Mouse (Mus musculus) adrenal gland, adult 2 months (tissue): ENCODE measurements around the gene Fcer2a. TPM values are rescaled to one million over a fixed set of nuclear protein-coding genes. Genes with fewer than 3 reads are reported as not detected.

Source experiments
- DNase-seq: peaks from one replicate; pipeline ENCODE4 v3.0.0; 2021
- long read RNA-seq: library from polyadenylated mRNA; stranded (forward); transcript quantifications from one replicate; pipeline ENCODE4 v2.0.0, GENCODE M21; 2021
- polyA plus RNA-seq: library from polyadenylated mRNA; depleted of rRNA; stranded (reverse); fragments of >200 nt; gene quantifications from 2 replicates; pipeline ENCODE4 v1.2.3, GENCODE M21; 2012; rRNA removed
- total RNA-seq, 2 experiments: library from RNA; stranded (reverse); gene quantifications; 2 replicates each; pipeline ENCODE4 v1.2.3; 2021

Fcer2a gene
- total RNA-seq, result under 1 TPM in 1 of 2 experiments, not detected in 1; 0.41 TPM
- 0.07 and 0.26 TPM in 2 replicates for polyA plus RNA-seq
- long read RNA-seq, result 0 reads

DNA sequence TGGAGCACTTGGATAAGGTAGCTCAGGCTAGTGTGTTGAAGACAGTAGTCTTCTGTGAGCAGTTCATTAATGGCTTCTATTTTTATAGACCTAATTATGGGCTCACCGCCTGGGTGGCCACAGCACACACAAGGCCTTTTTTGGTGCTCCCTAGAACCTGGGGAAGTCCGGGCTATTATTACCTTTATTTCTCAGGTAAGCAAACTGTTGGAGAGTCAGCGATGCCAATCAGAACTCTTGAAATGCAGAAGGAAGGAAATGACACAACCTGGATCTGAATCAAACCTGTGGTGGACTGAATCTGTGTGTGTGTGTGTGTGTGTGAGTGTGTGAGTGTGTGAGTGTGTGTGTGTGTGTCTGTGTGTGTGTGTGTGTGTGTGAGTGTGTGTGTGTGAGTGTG is at the start of gene Fcer2a:
Fcer2a (minus strand) TSS at position 55 of the 400 bp plus-strand sequence.
- no peak for DNase-seq

DNA sequence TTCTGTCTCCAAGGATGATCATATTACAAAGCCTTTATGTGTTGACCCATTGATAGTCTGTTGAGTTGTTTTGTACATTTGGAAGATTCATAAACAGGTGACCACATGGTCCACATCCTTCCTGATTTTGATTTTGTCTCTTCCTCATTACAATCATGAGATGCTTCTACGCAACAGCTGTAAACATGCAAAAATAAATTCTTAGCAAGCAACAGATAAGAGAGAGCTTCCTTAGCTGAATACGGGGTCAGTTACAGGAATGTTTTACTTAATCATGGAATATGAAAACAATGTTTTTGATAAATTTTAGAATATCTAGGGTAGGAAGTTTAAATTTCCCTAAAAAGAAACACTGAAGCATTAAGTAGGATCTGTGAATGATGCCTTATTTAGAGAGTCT is 43.0 kb upstream of the Fcer2a start:
- DNase-seq, result no peak

DNA sequence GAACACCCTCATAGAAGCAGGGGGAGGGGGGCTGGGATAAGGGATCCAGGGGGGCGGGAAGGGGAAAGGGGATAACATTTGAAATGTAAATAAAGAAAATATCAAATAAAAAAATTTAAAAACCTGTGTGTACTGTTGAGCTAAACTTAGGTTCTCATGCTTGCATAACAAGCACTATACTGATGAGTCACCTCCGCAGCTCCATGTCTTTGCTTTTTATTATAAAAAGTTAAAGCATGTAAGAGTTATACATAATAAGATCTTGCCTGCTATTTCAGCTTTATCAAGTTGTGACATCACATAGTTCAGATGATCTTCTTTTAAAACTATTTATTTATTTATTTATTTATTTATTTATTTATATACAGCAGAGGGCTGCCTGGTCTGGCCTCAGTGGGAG is 41.6 kb upstream of the Fcer2a start:
- no peak for DNase-seq

DNA sequence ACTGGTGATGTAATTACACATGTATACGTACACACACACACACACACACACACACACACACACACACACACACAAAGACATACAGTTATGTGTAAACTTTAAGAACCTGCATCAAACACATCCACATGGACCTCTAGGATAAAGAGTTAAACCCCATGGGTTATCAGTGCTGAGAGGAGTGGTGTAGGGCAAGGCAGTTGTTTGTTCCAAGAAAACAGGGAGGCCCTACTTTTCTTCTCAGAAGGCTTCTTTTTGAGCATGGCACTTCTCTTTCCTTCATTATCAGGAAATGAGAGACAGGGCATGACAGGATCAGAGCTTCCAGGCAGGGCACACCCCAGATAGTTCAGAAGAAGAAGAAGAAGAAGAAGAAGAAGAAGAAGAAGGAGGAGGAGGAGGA is 40.1 kb upstream of the Fcer2a start:
- no peak for DNase-seq

DNA sequence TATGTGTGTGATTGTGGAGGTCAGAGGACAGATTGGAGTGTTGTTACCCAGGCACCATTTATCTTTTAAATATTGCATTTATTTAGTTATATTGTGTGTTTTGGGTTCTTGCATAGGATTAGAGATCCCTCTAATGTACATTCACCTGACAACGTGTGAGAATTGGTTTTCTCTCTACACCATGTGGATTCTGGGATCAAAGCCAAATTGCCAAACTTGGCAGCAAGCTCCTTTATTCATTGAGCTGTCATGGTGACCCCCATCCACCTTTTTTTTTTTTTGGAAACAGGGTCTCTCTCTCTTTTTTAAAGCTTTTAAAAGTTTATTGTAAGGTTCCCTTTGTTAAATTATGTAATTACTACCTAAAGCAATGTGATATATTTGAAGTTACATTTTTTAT is 27.1 kb upstream of the Fcer2a start:
- DNase-seq, result no peak

DNA sequence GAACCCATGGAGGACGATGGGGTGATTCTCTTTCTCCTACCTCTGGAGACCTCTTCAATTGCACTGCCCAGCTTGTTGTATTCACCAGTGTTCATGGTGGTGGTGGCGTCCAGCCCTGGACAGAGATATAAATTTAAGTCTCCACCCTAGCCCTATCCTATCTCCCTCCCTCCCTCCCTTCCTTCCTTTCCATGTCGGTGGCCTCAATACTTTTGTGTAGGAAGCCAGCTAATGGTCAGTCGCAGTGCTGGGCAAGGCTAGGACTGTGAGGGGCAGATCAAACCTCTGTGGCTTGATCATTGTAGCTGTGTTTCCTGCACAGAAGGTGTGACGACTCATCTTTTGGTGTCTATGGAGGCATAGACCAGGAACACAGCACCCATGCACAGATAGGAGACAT is 26.6 kb upstream of the Fcer2a start, which contains the start of gene Clec4g:
Clec4g (minus strand) TSS at position 101 of the 400 bp plus-strand sequence.
- no peak for DNase-seq

DNA sequence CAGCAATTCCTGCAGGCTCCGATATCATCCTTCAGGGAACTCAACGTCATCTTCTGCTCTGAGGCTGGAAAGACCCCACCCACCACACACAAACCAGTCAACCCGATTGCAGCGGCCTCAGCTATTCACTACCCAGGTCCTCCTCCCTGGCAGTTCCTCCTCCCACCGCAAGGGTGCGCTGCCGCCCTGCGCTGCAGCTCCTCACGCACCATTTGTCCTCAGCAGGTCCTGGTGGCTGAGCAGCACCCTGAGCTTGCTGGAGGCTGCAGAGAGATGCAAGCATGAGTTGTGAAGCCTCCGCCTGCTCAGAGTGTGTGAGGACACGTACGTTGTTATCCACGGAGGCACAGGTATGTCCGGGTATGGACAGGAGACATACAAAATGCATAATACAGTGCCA is 24.6 kb upstream of the Fcer2a start:
- peak; percentile 76 for DNase-seq

DNA sequence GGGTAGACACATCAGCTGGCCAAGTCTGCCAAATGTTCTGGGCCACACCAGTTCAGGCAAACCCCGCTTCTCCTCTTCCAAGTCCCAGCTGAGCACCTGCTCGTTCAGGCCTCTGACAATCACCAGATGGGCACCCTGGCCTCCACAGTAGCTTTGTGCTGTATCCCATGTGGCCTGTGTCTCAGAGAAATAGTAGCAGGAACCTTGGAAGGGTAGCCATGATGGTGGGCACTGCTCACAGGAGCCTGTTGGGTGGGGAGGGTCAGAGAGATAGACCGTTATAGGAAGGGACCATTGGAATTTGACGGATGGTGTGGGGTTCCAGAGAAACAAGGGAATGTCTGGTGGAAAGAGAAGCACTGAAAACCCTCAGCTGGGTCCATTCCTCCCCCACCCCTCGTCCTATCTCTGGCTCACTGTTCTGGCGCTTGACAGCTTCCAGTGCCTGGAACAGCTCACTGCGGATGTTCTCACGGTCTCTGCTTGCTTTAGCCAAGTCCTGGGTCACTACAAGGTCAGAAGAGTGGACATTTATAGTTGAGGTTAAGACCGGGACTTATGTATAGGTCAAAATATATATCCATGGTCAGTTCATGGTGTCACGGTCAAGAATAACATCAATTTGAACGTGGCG is 23.5 kb upstream of the Fcer2a start:
- DNase-seq, result no peak

DNA sequence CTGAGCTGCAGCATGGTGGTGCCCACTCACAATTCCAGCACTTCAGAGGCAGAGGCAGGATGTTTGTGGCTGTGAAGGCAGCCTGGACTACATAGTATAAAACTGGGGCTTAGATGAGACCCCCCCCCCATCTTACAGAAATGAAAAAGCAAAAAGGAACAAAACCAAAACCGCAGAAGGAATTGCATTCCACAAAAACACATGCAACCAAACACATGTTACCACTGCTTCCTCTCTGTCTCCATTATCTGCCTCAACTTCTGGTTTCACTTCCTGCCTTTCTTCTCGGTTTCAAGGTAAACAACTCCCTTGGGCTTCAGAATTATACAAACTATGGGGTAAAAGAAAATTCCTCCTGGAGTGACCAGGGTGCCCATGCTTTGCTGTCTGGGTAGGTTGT is 17.7 kb upstream of the Fcer2a start:
- no peak for DNase-seq

DNA sequence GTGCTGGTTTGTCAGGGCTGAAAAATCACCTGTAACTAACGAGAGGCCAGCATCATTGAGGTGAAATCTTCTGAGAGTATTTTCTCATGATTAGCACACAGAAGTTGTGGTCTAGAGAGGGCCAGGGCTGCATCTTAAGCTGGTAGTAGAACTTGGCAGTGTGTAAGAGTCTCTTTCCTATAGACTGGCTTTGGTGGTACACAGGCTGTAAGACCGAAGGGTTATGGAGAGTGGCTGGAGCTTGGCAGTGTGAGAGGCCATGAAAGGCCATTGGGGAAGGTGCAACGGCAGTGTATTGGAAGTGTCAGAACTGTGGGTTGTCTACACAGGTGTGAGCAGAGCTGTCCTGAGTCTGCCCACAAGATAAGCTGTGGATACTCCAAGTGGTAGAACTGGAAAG is 16.3 kb upstream of the Fcer2a start:
- DNase-seq, result no peak

DNA sequence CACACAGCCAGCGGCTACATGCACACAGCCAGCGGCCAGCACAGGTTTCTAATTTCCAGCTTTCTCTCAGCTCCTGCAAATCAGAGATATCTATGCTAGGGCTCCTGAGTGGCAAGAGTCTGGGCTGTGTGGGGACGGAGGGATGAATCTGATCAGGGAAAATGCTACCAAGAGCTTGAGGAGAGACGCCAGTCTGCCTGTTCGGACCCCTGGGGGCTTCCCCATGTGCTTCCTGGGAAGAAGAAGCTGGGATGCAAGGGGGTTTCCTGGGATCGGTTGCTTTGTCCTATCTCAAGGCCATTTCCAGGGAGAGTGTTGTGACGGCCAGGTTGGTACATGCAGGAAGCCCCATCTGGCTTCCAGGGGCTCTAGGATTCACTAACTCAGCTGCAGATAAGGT is 13.6 kb upstream of the Fcer2a start:
- DNase-seq, result no peak

DNA sequence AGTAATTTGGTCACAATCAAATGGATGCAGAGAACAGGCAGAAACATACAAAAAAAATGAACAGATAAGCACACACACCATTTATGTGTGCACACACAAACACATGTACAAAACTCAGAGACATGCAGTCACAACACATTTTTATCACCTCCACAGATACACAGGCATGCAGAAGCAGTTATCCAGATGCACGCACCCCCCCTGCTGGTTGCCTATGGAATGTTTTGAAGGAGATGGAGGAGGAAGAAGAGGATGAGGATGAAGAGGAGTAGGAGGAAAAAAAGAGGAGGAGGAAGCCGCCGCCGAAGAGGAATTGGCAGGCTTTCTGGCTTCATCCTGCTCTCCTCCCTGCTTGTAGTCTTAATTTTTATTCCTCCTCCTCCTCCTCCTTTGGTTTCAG is 11.7 kb upstream of the Fcer2a start:
- peak; percentile 9 for DNase-seq

DNA sequence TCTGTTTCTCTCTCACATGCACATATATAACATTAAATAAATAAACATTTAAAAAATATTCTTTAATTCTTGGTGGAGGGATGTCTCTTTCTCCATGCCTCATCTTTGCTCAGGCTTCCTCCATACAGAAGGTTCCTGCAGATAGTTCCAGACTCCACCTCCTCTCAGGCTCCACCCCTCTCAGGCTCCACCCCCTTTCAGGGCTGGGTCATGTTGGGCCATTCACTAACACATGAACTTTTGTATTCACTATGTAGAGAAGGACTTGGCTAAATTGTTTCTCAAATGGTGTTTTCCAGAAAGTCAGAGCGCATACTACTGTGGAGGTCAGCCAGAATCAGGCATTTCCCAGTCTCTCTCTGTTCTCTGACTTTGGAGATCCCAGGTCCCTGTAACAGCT is 7.5 kb upstream of the Fcer2a start:
- no peak for DNase-seq

DNA sequence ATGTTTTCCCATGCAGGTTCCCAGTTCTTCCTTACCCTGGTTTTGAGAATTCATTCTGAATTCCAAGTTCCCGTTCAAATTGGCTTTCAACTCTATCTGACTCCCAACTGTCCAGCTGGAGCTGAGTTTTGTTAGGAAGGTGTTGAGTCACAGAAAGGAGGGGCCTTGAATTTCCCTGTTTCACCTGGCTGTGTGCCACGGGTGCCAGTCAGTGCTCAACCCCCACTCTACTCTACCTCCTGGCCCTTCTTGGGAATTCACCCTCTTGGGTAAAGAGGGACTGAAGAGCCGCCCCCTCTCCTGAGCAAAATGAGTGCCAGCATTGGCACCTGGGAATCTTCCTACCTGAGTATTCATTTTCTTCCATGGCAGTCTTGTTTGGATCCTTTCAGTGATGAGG is 3.2 kb downstream of the Fcer2a start:
- DNase-seq, result no peak

DNA sequence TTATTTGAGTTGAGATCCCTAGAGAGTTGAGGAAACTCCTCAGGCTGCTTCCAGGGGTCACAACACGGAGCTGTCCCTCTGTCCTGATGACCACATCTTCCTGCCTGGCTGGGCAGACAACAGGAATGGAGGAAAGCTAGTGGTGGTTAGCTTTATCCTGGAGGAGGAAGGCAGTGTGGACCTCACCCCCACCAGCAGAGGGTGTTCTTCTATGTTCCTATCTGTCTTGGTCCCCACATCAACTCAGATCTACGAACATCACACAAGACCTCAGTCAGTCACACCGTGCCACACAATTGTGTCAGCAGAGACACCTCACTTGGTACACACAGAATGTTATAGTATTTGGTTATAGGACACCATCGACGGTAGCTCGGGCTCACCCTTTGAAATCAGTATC is 6.4 kb downstream of the Fcer2a start:
- DNase-seq, result no peak

DNA sequence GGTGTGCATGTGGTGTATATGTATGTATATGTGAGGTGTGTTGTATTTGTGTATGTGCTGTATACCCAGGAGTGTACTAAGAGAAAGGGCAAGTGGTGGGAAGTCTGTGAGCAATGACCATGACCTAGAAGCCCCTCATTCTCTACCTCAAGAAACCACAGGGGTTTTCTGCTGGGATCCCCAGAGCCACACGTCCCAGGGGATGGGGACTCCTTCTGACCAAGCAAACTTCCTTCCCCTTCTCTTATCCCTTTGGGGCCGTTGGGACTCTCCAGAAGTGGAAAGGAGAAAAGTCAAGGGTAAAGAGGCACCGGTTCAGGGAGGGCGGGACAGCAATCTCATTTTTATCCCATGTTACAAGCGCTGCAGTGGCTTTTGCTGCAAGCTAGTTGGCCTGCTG is 8.6 kb downstream of the Fcer2a start:
- DNase-seq, result no peak

DNA sequence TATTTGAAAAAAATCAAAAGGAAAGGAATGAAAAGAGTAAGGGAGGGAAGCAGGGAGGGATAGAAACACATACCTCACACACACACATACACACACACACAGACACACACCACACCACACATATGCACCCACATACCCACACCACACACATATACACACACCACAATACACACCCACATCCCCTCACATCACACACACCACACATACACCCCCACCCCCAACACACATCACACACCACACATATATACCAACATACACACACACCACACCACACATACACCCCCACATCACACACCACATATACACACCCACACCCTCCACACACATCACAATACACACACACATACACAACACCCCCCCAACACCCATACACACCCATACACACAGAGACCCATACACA is 9.4 kb downstream of the Fcer2a start:
- no peak for DNase-seq

DNA sequence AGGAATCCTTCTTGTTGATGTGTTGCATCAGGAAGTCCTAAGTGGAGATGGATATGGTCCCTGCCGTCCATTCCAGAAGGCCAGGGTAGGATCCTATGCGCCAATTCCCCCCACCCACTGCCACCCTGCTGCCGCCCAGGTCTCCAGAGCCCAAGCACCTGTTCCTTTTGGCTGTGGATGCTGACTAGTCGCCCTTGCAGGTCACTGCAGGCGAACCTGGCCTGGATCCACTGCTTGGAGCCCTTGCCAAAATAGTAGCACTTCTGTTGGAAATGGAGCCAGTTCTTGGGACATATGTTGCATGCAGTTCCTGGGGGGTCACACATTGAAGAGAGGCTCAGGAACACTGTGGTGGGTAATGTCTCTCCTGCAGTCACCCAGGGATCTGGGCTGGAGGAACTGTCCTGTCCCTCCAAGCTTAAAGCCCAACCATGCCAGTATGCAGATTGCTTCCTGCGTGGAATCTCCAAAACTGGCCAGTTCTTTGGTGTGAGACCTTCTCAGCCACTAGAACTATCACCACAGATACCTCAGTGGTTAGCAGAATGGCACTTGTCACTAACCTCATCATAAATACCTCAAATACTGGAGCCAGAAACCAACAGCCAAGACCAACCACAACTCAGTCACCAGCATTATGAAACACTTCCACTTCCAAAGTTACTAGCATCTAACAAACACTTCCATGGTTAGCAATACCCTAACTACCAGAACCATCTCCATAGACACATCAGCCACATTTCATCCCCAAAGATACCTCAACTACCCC is 10.4 kb downstream of the Fcer2a start:
- DNase-seq, result no peak

DNA sequence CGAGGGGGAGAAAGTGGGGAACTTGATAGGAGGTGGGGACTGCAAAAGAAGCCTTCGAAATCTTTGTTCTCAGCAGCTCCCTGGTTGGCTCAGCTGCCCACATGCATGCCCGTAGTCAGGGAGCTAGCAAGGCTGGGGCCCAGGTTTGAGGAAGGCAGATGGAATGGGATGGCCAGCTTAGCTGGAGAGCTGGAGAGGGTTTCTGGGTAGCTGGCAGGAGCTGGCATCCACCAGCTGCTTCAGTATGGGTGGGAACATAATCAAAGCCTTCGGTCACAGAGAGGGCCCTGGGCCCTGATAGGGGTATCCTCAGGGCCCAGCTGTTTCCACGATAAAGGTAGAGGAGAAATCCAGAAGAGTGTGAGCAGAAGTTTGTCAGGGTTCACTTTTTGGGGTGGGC is 11.5 kb downstream of the Fcer2a start:
- no peak for DNase-seq

DNA sequence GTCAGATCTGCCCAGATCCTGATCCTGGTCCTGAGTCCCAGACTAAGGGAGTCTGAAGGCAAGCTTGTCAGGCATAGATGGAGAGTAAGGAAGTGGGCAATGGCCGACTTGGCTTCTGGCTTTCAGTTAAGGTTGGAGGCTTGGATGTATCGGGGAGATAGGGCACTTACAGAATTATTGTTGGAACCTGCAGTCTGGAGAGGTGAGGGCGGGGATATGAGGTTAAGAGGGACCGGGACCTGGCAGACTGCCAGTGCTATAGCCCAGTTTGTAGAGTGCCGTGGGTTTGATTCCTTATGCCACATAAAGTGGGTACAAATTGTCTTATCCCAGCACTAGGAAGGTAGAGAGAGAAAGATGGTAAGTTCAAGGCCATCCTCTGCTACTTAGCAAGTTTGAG is 14.3 kb downstream of the Fcer2a start:
- DNase-seq, result no peak

DNA sequence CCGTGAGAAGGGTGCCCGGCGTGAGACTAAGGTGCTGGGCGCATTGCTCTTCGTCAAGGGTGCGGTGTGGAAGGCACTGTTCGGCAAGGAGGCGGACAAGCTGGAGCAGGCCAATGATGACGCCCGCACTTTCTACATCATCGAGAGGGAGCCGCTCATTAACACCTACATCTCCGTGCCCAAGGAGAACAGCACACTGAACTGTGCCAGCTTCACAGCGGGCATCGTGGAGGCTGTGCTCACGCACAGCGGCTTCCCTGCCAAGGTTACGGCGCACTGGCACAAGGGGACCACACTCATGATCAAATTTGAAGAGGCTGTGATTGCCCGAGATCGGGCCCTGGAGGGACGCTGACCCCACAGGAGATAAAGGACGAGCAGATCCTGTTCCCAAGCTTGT is 14.7 kb downstream of the Fcer2a start:
- no peak for DNase-seq

DNA sequence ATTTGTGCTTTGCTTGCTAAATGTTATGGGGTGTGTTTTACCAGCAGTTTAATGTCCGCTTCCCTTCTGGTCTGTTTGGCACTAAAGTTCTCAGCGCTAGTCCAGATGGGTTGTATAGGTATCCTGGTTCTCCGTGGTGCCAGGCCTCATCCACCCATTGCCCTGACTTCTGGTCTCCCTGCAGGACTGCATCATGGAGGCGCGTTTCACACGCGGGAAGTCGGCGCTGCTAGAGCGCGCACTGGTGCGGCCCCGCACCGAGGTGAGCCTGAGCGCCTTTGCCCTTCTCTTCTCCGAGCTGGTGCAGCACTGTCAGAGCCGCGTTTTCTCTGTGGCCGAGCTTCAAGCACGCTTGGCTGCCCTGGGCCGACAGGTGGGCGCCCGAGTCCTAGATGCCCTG is 15.1 kb downstream of the Fcer2a start:
- no peak for DNase-seq

DNA sequence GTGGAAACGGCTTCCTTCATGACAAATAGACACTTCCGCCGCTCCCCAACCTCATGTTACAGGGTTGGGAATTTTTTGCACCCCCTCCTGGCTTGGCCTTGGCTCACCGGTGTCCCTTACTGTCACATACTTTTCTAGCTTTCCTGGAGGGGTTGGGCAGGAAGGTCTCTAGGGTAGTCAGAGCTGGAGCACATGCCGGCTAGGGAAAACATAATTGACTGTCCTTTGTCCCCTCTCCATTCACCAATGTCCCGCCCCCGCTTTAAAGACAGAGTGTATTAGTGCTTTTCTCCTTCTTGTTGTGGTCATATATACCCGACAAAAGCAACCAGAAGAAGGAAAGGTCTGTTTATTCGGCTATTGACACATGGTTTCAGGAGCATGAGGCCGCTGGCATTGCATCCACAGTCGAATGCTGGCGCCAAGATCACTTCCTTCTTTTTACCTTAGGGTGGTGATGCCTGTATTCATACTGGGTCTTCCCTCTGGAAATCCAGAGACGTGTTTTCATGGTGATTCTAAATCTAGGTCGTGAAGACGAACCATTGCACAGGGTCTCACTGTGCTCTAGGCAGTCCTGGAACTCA is 16.9 kb downstream of the Fcer2a start:
- DNase-seq, result no peak
